Mouse (Mus musculus) myocyte (in vitro differentiated cells): ENCODE measurements at regions not wholly inside any gene's neighbourhood (a gene's known extent, or its start where the extent isn't known, plus 50 kb on each side); places are given as distances from the start of the nearest gene placed in this dataset.

Experiments used
- H3K27me3 ChIP-seq: one replicate; pipeline ENCODE4 v1.6.1; 2011; ENCODE audit not compliant: control insufficient read depth, insufficient read depth, insufficient read length
- H3K36me3 ChIP-seq: one replicate; pipeline ENCODE4 v1.6.1; 2011; ENCODE audit not compliant: control insufficient read depth, insufficient read depth
- H3K4me2 ChIP-seq: one replicate; pipeline ENCODE4 v1.6.1; 2011; ENCODE audit warnings: low read depth, control low read depth
- H3K4me3 ChIP-seq: one replicate; pipeline ENCODE4 v1.5.1; 2011; ENCODE audit warnings: mild to moderate bottlenecking, control low read depth, moderate library complexity
- H3K79me2 ChIP-seq: one replicate; pipeline ENCODE4 v1.6.1; 2011; ENCODE audit not compliant: control insufficient read depth, insufficient read depth
- H3ac ChIP-seq: one replicate; pipeline ENCODE4 v1.6.1; 2011; ENCODE audit not compliant: control insufficient read depth, insufficient read length
- CEBPB ChIP-seq: IDR thresholded peaks from 2 replicates; pipeline ENCODE4 v1.6.1; 2011; ENCODE audit warnings: mild to moderate bottlenecking, moderate library complexity; ENCODE audit not compliant: poor library complexity, insufficient read depth, severe bottlenecking
- E2F4 ChIP-seq: IDR thresholded peaks from one replicate; pipeline ENCODE4 v1.6.1; 2011; ENCODE audit warnings: mild to moderate bottlenecking, control low read depth, moderate library complexity; ENCODE audit not compliant: insufficient read depth
- MAX ChIP-seq: IDR thresholded peaks from one replicate; pipeline ENCODE4 v1.6.1; 2011; ENCODE audit warnings: low read depth, mild to moderate bottlenecking, control low read depth
- MYOD1 ChIP-seq, 3 experiments: IDR thresholded peaks; one replicate each; pipeline ENCODE4 v1.6.1; 2011; ENCODE audit warnings: control low read depth in 2 of 3, low read depth in 2 of 3, mild to moderate bottlenecking in 2 of 3, moderate library complexity in 1 of 3; ENCODE audit not compliant: insufficient read length in 2 of 3, control insufficient read depth in 1 of 3
- MYOG ChIP-seq, 3 experiments: IDR thresholded peaks; one replicate each; pipeline ENCODE4 v1.6.1; 2011; ENCODE audit warnings: control low read depth in 2 of 3, low read depth in 2 of 3, mild to moderate bottlenecking in 2 of 3; ENCODE audit not compliant: insufficient read length in 2 of 3, control insufficient read depth in 1 of 3, insufficient read depth in 1 of 3
- POLR2A ChIP-seq: IDR thresholded peaks from one replicate; pipeline ENCODE4 v1.6.1; 2011; ENCODE audit warnings: low read depth, mild to moderate bottlenecking, control low read depth, moderate library complexity; ENCODE audit not compliant: insufficient read length
- POLR2AphosphoS2 ChIP-seq: IDR thresholded peaks from one replicate; pipeline ENCODE4 v1.6.1; 2011; ENCODE audit warnings: low read depth, control low read depth; ENCODE audit not compliant: insufficient read length
- REST ChIP-seq: IDR thresholded peaks from one replicate; pipeline ENCODE4 v1.6.1; 2011; ENCODE audit warnings: mild to moderate bottlenecking, control low read depth, moderate library complexity; ENCODE audit not compliant: insufficient read depth, insufficient read length
- SRF ChIP-seq: IDR thresholded peaks from one replicate; pipeline ENCODE4 v1.6.1; 2011; ENCODE audit warnings: low read depth; ENCODE audit not compliant: control insufficient read depth, insufficient read length
- TCF12 ChIP-seq: IDR thresholded peaks from one replicate; pipeline ENCODE4 v1.6.1; 2011; ENCODE audit warnings: mild to moderate bottlenecking, control low read depth; ENCODE audit not compliant: poor library complexity, insufficient read depth, severe bottlenecking
- TCF3 ChIP-seq: IDR thresholded peaks from one replicate; pipeline ENCODE4 v1.6.1; 2011; ENCODE audit warnings: low read depth, control low read depth; ENCODE audit not compliant: insufficient read length
- USF1 ChIP-seq: IDR thresholded peaks from one replicate; pipeline ENCODE4 v1.6.1; 2011; ENCODE audit warnings: low read depth, mild to moderate bottlenecking, control low read depth, moderate library complexity

GRCm38 (mm10) chr10:118678750-118679418 is 191.1 kb downstream of the Dyrk2 start:
- Histone ChIP-seq H3K4me3 (no peak overlapping the region), H3ac (no peak overlapping the region), H3K79me2 (no peaks in the 10 kb centered on the region), H3K4me2 (no peak overlapping the region), H3K27me3 (no peaks in the 10 kb centered on the region), H3K36me3 (no peaks in the 10 kb centered on the region)
- no peak for TF ChIP-seq MAX
- TF ChIP-seq MYOD1 (IDR thresholded peaks at IDR 0.05; ENCODE audit: control insufficient read depth in 1 of 3, insufficient read length in 2 of 3, low read depth in 2 of 3): no peak
- no peak for TF ChIP-seq POLR2AphosphoS2
- no peak for TF ChIP-seq REST

DNA sequence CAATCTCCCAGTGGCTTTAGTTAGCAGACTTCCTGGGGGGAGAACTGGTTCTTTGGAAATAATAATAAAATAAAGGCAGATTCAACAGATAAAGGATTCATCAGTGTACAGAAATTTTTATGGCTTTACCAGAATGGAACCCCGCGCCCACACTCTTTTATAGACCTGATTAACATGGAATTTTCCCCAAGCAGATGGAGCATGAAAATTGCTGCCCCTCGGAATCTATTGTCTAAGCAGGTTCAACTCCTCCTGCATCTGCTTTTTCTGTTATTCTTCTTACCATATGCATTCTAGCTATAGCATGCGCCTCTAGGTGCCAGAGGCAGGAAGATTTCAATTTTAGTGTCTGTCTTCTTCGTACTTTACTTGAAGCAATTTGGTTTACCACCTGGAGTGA is 190.5 kb downstream of the Dyrk2 start:
- no peak for TF ChIP-seq TCF12
- no peak for TF ChIP-seq CEBPB
- no peaks in the 10 kb centered on the region for H3K27me3 ChIP-seq
- H3ac ChIP-seq: no peak overlapping the region
- no peak overlapping the region for H3K4me3 ChIP-seq
- H3K36me3 ChIP-seq: no peaks in the 10 kb centered on the region
- H3K4me2 ChIP-seq: no peak overlapping the region
- H3K79me2 ChIP-seq: no peaks in the 10 kb centered on the region

- TF ChIP-seq TCF12 (no peak), MYOG (IDR thresholded peaks at IDR 0.05; ENCODE audit: control insufficient read depth in 1 of 3, insufficient read depth in 1 of 3, insufficient read length in 2 of 3, low read depth in 2 of 3) (no peak), SRF (no peak), MYOD1 (IDR thresholded peaks at IDR 0.05; ENCODE audit: control insufficient read depth in 1 of 3, insufficient read length in 2 of 3, low read depth in 2 of 3) (no peak)
- Histone ChIP-seq H3ac (no peak overlapping the region), H3K79me2 (no peaks in the 10 kb centered on the region), H3K36me3 (no peaks in the 10 kb centered on the region), H3K27me3 (no peaks in the 10 kb centered on the region), H3K4me3 (no peak overlapping the region), H3K4me2 (no peak overlapping the region)
Observed at GRCm38 (mm10) chr10:118680896-118681295, 189.1 kb downstream of the Dyrk2 start.

GRCm38 (mm10) chr10:118683356-118683755 is 186.7 kb downstream of the Dyrk2 start:
- no peaks in the 10 kb centered on the region for H3K79me2 ChIP-seq
- no peak overlapping the region for H3ac ChIP-seq
- no peaks in the 10 kb centered on the region for H3K36me3 ChIP-seq
- TF ChIP-seq CEBPB: no peak
- TF ChIP-seq E2F4: no peak
- TF ChIP-seq POLR2A: no peak
- TF ChIP-seq USF1: no peak
- TF ChIP-seq MYOD1 (IDR thresholded peaks at IDR 0.05; ENCODE audit: control insufficient read depth in 1 of 3, insufficient read length in 2 of 3, low read depth in 2 of 3): no peak
- no peak for TF ChIP-seq SRF
- no peak for TF ChIP-seq TCF12
- no peak for TF ChIP-seq TCF3
- no peak for TF ChIP-seq POLR2AphosphoS2
- TF ChIP-seq REST: no peak
- no peak for TF ChIP-seq MAX
- no peak for TF ChIP-seq MYOG (IDR thresholded peaks at IDR 0.05; ENCODE audit: control insufficient read depth in 1 of 3, insufficient read depth in 1 of 3, insufficient read length in 2 of 3, low read depth in 2 of 3)
- H3K4me2 ChIP-seq: no peak overlapping the region
- no peak overlapping the region for H3K4me3 ChIP-seq
- no peaks in the 10 kb centered on the region for H3K27me3 ChIP-seq

DNA sequence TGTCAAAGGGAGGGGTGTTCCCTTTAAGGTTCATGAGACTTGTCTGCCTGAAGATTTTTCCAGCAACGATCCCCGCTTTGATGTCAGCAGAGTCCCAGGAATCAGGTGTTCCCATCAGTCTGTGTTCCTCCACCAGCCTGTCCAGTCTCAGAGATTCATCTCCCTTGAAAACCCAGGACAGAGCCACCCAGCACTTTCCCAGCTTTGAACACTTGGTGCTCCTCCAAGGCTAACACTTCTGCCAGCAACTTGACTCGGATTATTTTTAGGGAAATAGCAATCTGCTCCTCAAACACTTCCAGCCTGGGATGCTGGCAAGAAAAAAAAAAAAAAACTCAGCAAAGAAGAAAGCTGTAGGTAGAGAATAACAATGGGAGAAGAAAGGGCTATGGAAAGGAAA is 170.7 kb downstream of the Dyrk2 start:
- no peak overlapping the region for H3ac ChIP-seq
- no peaks in the 10 kb centered on the region for H3K79me2 ChIP-seq
- no peaks in the 10 kb centered on the region for H3K36me3 ChIP-seq
- H3K27me3 ChIP-seq: no peaks in the 10 kb centered on the region
- no peak for TF ChIP-seq SRF
- no peak for TF ChIP-seq TCF12
- TF ChIP-seq E2F4: no peak
- TF ChIP-seq USF1: no peak
- no peak for TF ChIP-seq REST
- TF ChIP-seq CEBPB: no peak
- TF ChIP-seq POLR2AphosphoS2: no peak
- no peak overlapping the region for H3K4me3 ChIP-seq
- H3K4me2 ChIP-seq: no peak overlapping the region

GRCm38 (mm10) chr10:118700115-118700514 is 169.9 kb downstream of the Dyrk2 start:
- TF ChIP-seq TCF3 (no peak), POLR2AphosphoS2 (no peak), E2F4 (no peak), MAX (no peak), SRF (no peak), MYOG (IDR thresholded peaks at IDR 0.05; ENCODE audit: control insufficient read depth in 1 of 3, insufficient read depth in 1 of 3, insufficient read length in 2 of 3, low read depth in 2 of 3) (no peak), CEBPB (no peak), POLR2A (no peak), MYOD1 (IDR thresholded peaks at IDR 0.05; ENCODE audit: control insufficient read depth in 1 of 3, insufficient read length in 2 of 3, low read depth in 2 of 3) (no peak), TCF12 (no peak), USF1 (no peak), REST (no peak)
- Histone ChIP-seq H3ac (no peak overlapping the region), H3K79me2 (no peaks in the 10 kb centered on the region), H3K4me3 (no peak overlapping the region), H3K36me3 (no peaks in the 10 kb centered on the region), H3K4me2 (no peak overlapping the region), H3K27me3 (no peaks in the 10 kb centered on the region)
